Mouse (Mus musculus): Measurements from ENCODE around the gene Naaladl1. TPM values are rescaled to one million over a fixed set of nuclear protein-coding genes. Genes with fewer than 3 reads are reported as not detected.

Naaladl1 gene
- polyA plus RNA-seq, 1 experiment = 1.8 TPM

GRCm38 (mm10) chr19:6117346-6117985 lies 11.9 kb downstream of the Naaladl1 start:
- Histone ChIP-seq H3K4me1 (replicated peaks; ENCODE audit: control insufficient read depth, insufficient read depth, low read length) (peaks cover 8% of the 10 kb centered on the region; the same call in 1 of the 2 replicates), H3K27me3 (ENCODE audit: control insufficient read depth, insufficient read depth, low read length) (no peaks in the 10 kb centered on the region), H3K36me3 (ENCODE audit: control insufficient read depth, insufficient read depth, low read length) (no peaks in the 10 kb centered on the region; the same call in 1 of the 2 replicates), H3K27ac (ENCODE audit: control insufficient read depth, insufficient read depth, low read length) (no peak overlapping the region), H3K4me3 (ENCODE audit: control insufficient read depth, insufficient read depth, low read length) (peak overlapping the region; percentile 66)
- 4% methylated on average over 32 of the region's 32 CpGs for WGBS
- TF ChIP-seq CTCF (IDR thresholded peaks at IDR 0.05; ENCODE audit: borderline replicate concordance, control insufficient read depth, extremely low read depth, insufficient read depth, low read length, poor library complexity) = no peak
- TF ChIP-seq POLR2A (IDR thresholded peaks at IDR 0.05; ENCODE audit: control insufficient read depth, extremely low read depth, insufficient read depth, low read length, poor library complexity) = no peak; the same call in 1 of the 2 replicates
- DNase-seq = no peak

- peaks cover 8% of the 10 kb centered on the region; the same call in 1 of the 2 replicates for H3K4me1 ChIP-seq (replicated peaks; ENCODE audit: control insufficient read depth, insufficient read depth, low read length)
- H3K36me3 ChIP-seq (ENCODE audit: control insufficient read depth, insufficient read depth, low read length) = no peaks in the 10 kb centered on the region; the same call in 1 of the 2 replicates
- TF ChIP-seq POLR2A (IDR thresholded peaks at IDR 0.05; ENCODE audit: control insufficient read depth, extremely low read depth, insufficient read depth, low read length, poor library complexity) (peak; percentile 39; the same call in 1 of the 2 replicates), CTCF (IDR thresholded peaks at IDR 0.05; ENCODE audit: borderline replicate concordance, control insufficient read depth, extremely low read depth, insufficient read depth, low read length, poor library complexity) (peak; percentile 62; the same call in 1 of the 2 replicates)
- no peak within 1 kb of the TSS for H3K27ac ChIP-seq (ENCODE audit: control insufficient read depth, insufficient read depth, low read length)
- WGBS = under 1% methylated on average over 77 of the region's 77 CpGs
- peak within 1 kb of the TSS; percentile 66 for H3K4me3 ChIP-seq (ENCODE audit: control insufficient read depth, insufficient read depth, low read length)
- H3K27me3 ChIP-seq (ENCODE audit: control insufficient read depth, insufficient read depth, low read length) = no peaks in the 10 kb centered on the region
- peak; percentile 91 for DNase-seq
Observed at GRCm38 (mm10) chr19:6117986-6118676, 12.5 kb downstream of the Naaladl1 start, which contains the start of gene Sac3d1. Sac3d1 (minus strand) TSS chr19:6118650.

GRCm38 (mm10) chr19:6118677-6119185 lies 13.1 kb downstream of the Naaladl1 start:
- DNase-seq = no peak
- H3K27me3 ChIP-seq (ENCODE audit: control insufficient read depth, insufficient read depth, low read length) = no peaks in the 10 kb centered on the region
- WGBS = 5% methylated on average over 8 of the region's 8 CpGs
- no peaks in the 10 kb centered on the region; the same call in 1 of the 2 replicates for H3K36me3 ChIP-seq (ENCODE audit: control insufficient read depth, insufficient read depth, low read length)
- H3K27ac ChIP-seq (ENCODE audit: control insufficient read depth, insufficient read depth, low read length) = no peak overlapping the region
- TF ChIP-seq POLR2A (IDR thresholded peaks at IDR 0.05; ENCODE audit: control insufficient read depth, extremely low read depth, insufficient read depth, low read length, poor library complexity) (no peak), CTCF (IDR thresholded peaks at IDR 0.05; ENCODE audit: borderline replicate concordance, control insufficient read depth, extremely low read depth, insufficient read depth, low read length, poor library complexity) (no peak)
- no peak overlapping the region for H3K4me3 ChIP-seq (ENCODE audit: control insufficient read depth, insufficient read depth, low read length)
- peaks cover 8% of the 10 kb centered on the region; the same call in 1 of the 2 replicates for H3K4me1 ChIP-seq (replicated peaks; ENCODE audit: control insufficient read depth, insufficient read depth, low read length)

- no peak for DNase-seq
- Histone ChIP-seq H3K4me1 (replicated peaks; ENCODE audit: control insufficient read depth, insufficient read depth, low read length) (peaks cover 7% of the 10 kb centered on the region; the same call in 1 of the 2 replicates), H3K36me3 (ENCODE audit: control insufficient read depth, insufficient read depth, low read length) (no peaks in the 10 kb centered on the region), H3K4me3 (ENCODE audit: control insufficient read depth, insufficient read depth, low read length) (no peak overlapping the region), H3K27ac (ENCODE audit: control insufficient read depth, insufficient read depth, low read length) (no peak overlapping the region), H3K27me3 (ENCODE audit: control insufficient read depth, insufficient read depth, low read length) (no peaks in the 10 kb centered on the region)
- no peak for TF ChIP-seq CTCF (IDR thresholded peaks at IDR 0.05; ENCODE audit: borderline replicate concordance, control insufficient read depth, extremely low read depth, insufficient read depth, low read length, poor library complexity)
- TF ChIP-seq POLR2A (IDR thresholded peaks at IDR 0.05; ENCODE audit: control insufficient read depth, extremely low read depth, insufficient read depth, low read length, poor library complexity) = no peak
- WGBS = 95% methylated on average over 19 of the region's 19 CpGs
Observed at GRCm38 (mm10) chr19:6121761-6122160, 16.2 kb downstream of the Naaladl1 start.

- WGBS = 93% methylated on average over 8 of the region's 8 CpGs
- Histone ChIP-seq H3K36me3 (ENCODE audit: control insufficient read depth, insufficient read depth, low read length) (no peaks in the 10 kb centered on the region), H3K4me1 (replicated peaks; ENCODE audit: control insufficient read depth, insufficient read depth, low read length) (no peaks in the 10 kb centered on the region; the same call in 1 of the 2 replicates), H3K4me3 (ENCODE audit: control insufficient read depth, insufficient read depth, low read length) (no peak overlapping the region), H3K27ac (ENCODE audit: control insufficient read depth, insufficient read depth, low read length) (no peak overlapping the region), H3K27me3 (ENCODE audit: control insufficient read depth, insufficient read depth, low read length) (no peaks in the 10 kb centered on the region)
- TF ChIP-seq CTCF (IDR thresholded peaks at IDR 0.05; ENCODE audit: borderline replicate concordance, control insufficient read depth, extremely low read depth, insufficient read depth, low read length, poor library complexity) = no peak
- TF ChIP-seq POLR2A (IDR thresholded peaks at IDR 0.05; ENCODE audit: control insufficient read depth, extremely low read depth, insufficient read depth, low read length, poor library complexity) = no peak
- no peak for DNase-seq
Observed at GRCm38 (mm10) chr19:6123330-6123729, 17.7 kb downstream of the Naaladl1 start.

GRCm38 (mm10) chr19:6124898-6125297 lies 19.3 kb downstream of the Naaladl1 start:
- 91% methylated on average over 2 of the region's 2 CpGs for WGBS
- H3K4me1 ChIP-seq (replicated peaks; ENCODE audit: control insufficient read depth, insufficient read depth, low read length) = peaks cover 3% of the 10 kb centered on the region
- H3K4me3 ChIP-seq (ENCODE audit: control insufficient read depth, insufficient read depth, low read length) = no peak overlapping the region
- no peaks in the 10 kb centered on the region for H3K27me3 ChIP-seq (ENCODE audit: control insufficient read depth, insufficient read depth, low read length)
- DNase-seq = no peak
- H3K27ac ChIP-seq (ENCODE audit: control insufficient read depth, insufficient read depth, low read length) = no peak overlapping the region
- TF ChIP-seq CTCF (IDR thresholded peaks at IDR 0.05; ENCODE audit: borderline replicate concordance, control insufficient read depth, extremely low read depth, insufficient read depth, low read length, poor library complexity) (no peak), POLR2A (IDR thresholded peaks at IDR 0.05; ENCODE audit: control insufficient read depth, extremely low read depth, insufficient read depth, low read length, poor library complexity) (no peak)
- no peaks in the 10 kb centered on the region for H3K36me3 ChIP-seq (ENCODE audit: control insufficient read depth, insufficient read depth, low read length)
